Mouse (Mus musculus) gastrocnemius, postnatal 14 days (tissue): Measurements from ENCODE around the gene Gpatch1. TPM values are rescaled to one million over a fixed set of nuclear protein-coding genes. Genes with fewer than 3 reads are reported as not detected.
"Not testable (repeated sequence)": the region's sequence is repeated elsewhere in the genome, so short reads cannot be mapped to it uniquely, and the experiment has no call there.

Source experiments
- DNase-seq: peaks from one replicate; pipeline ENCODE4 v3.0.0; 2021; ENCODE audit warnings: mixed read lengths
- intact Hi-C: fragments of 180-260 bp; cut with DNase I; formaldehyde crosslinking; loops from one replicate; pipeline ENCODE4 v1.15.1; 2025; ENCODE audit warnings: low total_unique reads
- total RNA-seq, 2 experiments: library from RNA; stranded (reverse); gene quantifications; 2 replicates each; pipeline ENCODE4 v1.2.3; 2021

Gene Gpatch1
- total RNA-seq, 2 experiments from 2014 or later: 4.3 to 5.3 TPM

DNA sequence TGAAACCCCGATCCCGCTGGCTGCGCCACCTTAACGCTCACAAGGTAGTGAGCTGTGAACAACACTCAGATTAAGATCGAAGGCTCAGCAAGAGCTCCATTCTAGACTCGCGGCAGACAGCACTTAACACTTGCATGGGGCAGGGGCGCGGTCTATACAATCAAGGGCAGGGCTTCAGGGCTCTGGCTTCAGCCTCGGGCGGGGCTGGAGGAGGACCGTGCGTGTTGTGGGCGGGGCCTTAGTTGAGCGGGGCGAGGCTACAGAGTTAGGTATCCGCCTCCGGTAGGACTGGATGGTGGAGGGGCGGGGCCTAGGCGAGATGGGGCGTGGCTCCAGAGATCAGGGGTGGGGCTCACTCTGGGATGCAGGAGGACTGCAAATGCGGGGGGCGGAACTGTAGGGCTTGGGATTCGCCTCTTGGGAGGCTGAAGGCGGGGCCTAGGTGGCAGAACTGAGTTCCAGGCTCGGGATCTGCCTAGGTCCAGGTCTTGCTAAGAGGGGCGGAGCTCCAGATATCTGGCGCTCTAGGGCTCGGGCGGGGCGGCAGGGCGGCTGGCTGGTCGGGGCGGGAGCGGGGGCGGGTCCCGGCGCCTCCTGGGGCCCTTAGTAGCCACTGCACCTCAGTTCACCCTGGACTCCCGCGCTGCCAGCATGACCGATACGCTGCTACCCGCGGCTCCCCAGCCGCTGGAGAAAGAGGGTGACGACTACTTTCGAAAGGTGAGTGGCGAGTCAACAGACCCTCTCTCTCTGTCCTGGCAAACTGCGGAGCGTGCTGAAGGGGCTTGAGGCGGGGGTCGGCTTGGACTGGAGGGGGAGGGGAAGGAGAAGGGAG, 15.7 kb upstream of the Gpatch1 start, which contains the start of gene Rhpn2:
Gene Rhpn2, plus strand, starts transcription at position 479 of the 835 bp plus-strand sequence.
- peak; percentile 98 for DNase-seq
- intact Hi-C loops: no loop called here

DNA sequence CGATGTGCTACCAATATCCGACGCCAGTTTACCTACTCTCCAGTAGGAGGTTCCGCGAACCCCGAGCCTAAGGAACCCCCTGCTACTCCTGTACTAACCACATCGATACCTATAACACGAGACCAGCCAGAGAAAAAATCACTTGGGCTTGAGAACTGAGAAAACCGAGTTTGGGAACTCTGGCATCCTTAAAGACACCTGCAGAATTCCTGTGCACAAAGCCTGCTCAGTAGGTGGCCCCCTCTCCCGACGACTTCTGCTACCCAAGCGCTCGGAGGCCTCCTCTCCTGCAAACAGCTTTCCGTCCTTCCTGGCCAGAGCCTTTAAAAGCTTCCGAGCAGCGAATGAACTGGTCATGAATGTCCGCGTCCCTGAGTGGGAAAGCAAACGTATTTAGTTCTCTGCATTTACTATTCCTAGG, 15.0 kb upstream of the Gpatch1 start:
- intact Hi-C loops: no loop called here
- no peak for DNase-seq

DNA sequence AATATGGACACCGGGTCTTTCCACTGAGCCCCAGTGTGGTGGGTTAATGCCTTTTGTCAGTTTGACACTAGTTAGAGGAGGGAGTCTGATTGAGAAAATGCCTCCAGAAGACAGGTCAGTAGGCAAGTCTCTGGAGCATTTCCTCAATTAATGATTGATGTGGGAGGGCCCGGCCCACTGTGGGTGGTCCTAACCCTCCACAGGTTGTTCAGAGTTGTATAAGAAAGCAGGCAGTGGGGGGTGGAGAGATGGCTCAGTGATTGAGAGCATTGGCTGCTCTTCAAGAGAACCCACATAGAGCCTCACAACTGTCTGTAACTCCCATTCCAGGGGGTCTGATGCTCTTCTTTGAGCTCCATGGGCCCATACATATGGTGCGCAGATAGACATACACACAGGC, 13.3 kb upstream of the Gpatch1 start:
- DNase-seq: no peak
- intact Hi-C loops: no loop called here

DNA sequence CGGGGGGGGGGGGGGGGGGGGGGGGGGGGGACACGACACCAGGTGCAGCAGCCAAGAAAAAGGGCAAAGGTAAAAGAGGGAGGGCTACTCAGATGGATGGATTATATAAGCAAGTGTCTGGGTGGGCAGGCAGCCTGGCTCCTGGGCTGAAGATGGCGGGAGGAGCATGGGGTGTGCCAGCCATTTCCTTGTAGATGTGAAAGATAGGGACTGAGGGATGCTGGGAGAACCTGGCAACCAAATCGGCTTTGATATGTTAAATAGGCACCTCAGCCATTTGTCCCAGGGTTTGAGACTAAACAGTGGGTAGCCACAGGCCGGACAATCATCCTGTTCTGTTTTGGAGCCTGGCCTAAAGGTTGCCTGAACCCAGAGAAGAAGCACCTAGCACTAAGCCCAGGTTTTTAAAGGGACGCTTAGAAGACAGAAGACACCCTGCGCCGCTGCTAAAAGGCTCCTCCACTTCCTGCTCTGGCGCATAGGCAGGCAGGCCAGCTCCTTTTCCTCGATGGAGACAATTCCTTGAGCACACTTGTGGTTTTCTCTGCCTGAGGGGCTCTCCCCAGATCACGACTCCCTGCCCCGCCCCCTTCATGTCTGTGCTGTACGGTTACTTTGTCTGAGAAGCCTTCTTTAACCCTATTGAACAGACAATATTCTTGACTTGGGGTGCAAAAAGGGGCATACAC, 4.6 kb upstream of the Gpatch1 start:
- DNase-seq: no peak

DNA sequence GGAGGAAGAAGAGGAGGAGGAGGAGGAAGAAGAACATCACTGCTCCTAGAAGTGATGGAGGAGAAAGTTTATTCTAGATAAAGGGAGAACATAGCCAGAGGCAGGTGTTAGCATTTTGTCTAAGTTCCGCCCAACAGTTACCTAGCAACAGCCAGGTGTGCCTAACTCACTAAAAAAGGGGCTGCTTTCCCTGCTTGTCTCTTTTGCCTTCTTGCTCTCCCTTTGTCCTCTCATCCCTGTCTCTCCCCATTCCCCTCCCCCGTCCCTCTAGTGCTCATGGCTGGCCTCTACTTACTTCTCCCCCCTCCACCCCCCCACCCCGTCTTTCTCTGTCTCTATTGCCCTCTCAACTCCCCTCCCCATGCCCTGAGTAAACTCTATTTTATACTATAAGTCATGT, 3.9 kb upstream of the Gpatch1 start:
- intact Hi-C loops: no loop called here
- DNase-seq: no peak

More for the DNA sequence above, 4.6 kb upstream of the Gpatch1 start:
- intact Hi-C loops: no loop called here

DNA sequence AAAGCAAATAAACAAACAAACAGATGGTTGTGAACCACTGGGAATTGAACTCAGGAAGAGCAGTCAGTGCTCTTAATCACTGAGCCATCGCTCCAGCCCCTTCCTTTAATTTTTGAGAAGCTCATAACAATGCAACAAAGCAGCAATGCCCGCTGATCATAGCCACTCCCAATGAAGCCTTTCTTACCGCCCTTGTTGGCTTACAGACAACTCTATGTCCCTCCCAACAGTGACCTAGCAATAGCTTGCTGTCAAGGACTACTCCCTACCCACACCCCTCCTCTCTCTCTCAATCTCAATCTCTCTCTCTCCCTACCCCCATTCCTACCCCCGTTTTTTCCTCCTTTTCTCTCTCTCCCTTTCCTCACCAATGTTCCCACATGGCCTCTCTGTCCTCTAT, 1.5 kb upstream of the Gpatch1 start:
- intact Hi-C loops: no loop called here
- no peak for DNase-seq

DNA sequence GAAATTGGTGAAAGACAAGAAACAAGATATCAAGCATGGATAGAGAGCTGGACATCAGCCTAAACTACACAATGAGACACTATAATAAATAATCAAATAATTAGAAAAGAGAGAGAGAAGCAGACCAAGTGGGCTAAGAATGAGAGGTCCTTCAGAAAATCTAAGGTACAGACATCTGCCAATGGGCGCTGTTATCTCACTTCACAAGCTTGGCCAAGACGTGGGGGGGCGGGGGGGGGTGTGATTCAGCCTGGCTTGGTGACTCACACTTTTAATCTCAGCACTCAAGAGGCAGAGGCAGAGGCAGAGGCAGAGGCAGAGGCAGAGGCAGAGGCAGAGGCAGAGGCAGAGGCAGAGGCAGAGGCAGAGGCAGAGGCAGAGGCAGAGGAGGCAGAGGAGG, 981 bp upstream of the Gpatch1 start:
- DNase-seq, intact Hi-C loops: not testable (repeated sequence)

DNA sequence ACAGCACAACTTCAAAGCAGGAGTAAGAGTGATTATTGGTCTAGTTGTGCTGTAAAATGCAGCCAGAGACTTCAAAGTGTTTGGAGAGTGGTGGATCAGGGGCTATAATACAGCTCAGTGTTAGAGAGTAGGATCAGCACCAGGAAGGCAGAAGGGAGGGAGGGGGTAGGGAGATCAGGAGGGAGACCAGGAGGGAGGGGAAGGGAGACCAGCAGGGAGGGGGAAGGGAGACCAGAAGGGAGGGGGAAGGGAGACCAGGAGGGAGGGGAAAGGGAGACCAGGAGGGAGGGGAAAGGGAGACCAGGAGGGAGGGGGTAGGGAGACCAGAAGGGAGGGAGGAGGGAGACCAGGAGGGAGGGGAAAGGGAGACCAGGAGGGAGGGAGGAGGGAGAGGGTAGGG, 4.1 kb downstream of the Gpatch1 start:
- DNase-seq: no peak
- intact Hi-C loops: no loop called here

DNA sequence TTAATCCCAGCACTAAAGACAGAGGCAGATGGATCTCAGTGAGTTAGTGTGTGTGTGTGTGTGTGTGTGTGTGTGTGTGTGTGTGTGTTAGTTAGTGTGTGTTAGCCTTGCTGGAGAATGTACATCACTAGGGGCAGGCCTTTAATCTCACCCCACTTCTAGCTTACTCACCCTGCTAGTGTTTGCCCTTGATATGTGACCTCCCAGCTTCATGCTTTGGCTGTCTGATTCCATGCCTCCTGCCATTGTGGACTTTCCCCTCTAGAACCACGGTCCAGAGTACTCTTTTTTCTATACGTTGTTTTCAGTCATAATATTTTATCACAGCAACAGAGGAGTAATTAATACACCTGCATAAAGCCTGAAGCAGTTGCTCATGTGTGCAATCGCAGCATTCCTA, 7.0 kb downstream of the Gpatch1 start:
- intact Hi-C loops: no loop called here

DNA sequence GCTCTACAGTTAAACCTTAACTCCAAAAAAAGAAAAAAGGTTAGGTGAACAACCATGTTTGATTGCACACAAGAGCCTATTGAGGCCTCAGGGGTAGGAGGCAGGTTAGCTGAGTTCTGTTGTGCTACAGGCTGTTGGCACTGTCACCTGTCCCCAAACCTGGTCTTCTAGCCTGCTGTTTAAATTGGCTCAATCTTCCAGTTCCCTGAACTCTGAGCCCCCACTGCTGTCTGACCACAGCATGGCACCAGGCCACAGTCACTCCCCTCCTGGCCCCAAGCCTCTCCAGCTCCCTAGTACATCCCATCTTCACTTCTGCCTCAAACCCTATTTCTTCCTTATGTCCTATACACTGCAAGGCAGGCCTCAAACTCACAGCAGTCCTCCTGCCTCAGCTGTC, 17.4 kb downstream of the Gpatch1 start:
- intact Hi-C loops: no loop called here
- no peak for DNase-seq

More for the DNA sequence above, 7.0 kb downstream of the Gpatch1 start:
- DNase-seq: no peak

DNA sequence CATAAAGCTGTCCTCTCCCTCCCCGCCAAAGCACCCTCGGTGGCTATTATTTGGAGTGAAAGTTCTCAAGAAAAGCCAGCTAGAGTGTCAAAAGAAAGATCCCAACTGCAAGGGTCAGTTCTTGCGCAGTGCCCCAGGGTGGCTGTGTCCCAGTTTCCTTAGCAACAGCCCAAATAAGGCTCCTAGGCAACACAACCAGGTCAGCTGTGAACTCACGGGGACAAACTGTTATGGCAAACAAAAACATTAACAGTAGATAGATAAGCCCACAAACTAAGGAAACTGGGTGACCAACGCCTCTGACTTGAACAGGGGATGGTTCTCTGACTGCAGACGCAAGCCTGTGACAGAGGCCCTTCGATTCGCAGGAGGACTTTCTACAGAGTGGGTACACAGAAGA, 18.6 kb downstream of the Gpatch1 start:
- intact Hi-C loops: no loop called here
- no peak for DNase-seq

DNA sequence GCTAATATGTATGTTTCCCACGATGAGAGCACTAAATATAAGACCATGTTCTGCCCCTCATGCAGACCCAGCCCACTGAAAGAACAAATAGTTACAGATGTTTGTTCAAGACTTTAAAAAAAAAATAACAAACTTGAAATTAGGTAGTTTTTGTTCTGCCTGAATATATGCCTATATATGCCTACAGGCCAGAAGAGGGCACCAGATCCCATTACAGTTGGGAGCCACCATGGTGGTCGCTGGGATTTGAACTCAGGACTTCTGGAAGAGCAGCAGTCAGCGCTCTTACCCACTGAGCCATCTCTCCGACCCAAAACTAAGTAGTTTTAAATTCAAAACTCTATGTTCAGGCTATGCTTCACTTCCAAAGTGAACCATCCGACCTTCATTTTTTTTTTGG, 20.4 kb downstream of the Gpatch1 start:
- intact Hi-C loops: no loop called here
- DNase-seq: no peak

DNA sequence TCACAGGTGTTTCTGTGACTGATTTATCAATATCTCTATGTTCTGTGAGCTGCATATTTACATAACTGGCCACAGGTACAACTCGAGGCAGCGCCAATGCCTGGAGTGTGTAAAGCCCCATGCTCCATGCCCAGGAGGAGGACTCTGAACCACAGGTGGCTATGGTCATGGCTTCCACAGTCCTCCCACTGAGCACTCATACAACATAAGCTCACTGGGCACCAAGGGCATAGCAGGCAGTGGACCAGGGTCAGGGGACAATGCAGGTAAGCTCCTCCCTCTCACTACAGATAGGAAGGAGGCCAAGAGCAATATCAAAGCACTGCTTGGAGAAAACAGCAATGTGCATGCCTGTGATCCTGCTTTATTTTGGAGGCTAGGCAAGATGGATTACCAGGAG, 22.6 kb downstream of the Gpatch1 start:
- intact Hi-C loops: no loop called here
- no peak for DNase-seq

DNA sequence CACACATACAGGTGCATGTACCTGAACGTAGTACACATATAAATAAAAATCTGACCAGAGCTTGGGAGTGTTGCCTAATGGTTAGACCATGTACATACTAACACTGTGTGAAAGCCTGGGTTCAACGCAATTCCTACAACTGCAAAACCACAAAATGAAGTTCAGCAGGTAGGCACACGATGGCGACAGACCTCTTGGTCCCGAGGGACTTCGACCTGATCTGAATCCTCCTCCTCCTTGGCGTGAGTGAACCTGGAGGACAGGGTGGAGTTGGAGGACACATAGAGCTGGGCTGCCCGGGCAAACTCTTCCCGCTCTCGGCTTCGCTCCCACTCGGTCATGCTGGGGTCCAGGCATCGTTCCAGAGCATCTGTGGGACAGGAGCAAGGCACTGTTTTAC, 24.8 kb downstream of the Gpatch1 start:
- intact Hi-C loops: no loop called here
- DNase-seq: no peak

DNA sequence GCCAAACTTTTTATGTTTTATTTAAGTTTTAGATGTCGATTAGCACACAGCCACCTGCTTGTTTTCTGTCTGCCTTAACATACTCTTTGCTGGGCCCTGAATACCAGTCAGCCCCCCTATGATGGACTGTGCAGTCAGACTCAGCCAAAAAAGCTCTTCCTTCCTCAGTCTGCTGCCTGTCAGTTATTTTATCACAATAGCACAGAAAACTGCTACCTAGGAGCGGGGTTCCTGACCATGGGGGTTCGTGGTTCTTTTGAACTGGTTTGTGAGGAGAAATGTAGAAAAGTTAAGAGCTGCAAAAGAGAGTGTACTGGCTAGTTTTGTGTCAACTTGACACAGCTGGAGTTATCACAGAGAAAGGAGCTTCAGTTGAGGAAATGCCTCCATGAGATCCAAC, 39.3 kb downstream of the Gpatch1 start:
- DNase-seq: no peak
- intact Hi-C loops: no loop called here

DNA sequence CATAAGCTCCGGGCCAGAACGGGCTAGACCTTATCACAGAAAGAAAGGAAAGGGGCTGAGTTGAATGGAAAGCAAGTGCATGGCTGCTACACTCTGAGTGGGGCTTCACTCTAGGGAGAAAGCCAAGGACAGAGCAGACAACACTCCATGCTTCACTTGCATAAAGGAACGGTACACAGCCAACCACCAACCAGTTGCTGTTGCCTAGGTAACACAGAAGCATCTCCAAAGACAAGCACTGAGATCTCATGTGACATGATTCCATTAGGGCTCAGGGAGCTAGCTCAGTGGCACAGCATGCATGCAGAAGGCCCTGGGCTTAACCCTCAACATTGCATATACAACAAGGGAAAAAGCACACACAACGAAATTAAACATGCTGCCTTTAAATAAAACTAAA, 40.8 kb downstream of the Gpatch1 start:
- no peak for DNase-seq
- intact Hi-C loops: no loop called here

DNA sequence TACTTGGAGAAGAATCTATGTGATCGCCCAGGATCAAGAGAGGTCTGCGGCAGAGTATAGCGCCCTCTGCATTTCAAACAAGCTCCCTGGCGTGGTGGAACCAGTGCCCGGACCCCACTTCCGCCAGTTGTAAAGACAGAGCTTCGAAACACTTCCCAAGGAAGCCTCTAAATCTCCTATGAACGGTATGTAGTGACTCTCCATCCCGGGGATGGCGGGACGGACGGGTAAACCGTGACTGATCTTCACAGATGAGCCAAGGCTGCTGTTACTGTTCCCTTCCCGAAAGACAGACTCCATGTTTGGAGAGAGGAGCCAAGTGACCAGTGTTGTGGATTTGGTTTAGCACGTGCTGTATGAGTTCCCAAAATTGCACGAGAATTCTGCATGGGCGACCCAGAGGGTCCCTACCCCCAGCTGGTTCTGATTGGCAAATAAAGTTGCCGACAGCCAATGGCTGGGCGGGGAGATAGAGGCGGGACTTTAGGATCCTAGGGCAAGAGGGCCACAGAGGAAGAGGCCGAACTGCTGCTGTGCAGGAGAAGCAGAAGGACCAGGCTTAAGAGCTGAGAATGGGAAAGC, 48.7 kb downstream of the Gpatch1 start:
- DNase-seq: peak; percentile 28
- intact Hi-C loops: loop anchor here (10.0 kb wide), 1 partner anchor 245 kb away; no protein-coding TSS in a partner anchor

DNA sequence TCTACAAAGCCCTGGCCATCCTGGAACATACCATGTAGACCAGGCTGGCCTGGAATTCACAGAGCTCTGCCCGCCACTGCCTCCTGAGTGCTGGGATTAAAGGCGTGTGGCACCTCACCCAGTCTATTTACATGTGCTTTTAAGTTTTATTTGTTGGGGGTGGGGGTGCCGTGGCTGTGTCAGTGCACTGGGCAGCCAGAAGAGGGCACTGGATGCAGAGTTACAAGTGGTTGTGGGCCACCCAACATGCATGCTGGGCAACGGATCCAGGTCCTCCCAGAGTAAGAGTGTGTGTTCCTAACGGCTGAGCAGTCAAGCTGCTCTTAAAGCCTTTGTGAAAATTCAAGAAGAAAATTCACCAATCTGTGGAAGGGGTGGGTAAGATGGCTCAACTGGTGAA, 50.4 kb downstream of the Gpatch1 start:
- DNase-seq: no peak
- intact Hi-C loops: loop anchor here (10.0 kb wide), 1 partner anchor 243 kb away; no protein-coding TSS in a partner anchor

DNA sequence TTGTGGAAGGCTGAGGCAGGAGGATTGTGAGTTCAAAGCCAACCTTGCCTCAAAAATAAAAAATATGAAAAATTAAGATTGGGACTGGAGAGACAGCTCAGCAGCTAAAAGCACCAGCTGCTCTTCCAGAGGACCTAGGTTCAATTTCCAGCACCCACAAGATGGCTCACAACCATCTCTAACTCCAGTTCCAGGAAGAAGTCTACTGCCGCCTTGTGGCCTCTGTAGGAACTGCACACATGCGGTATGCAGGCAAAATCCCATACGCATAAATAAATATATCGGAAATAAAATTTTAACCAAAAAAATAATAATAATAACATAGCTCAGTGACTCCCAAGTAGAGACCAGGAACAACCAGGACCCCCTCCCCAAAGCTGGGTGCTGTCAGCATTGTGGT, 51.6 kb downstream of the Gpatch1 start:
- DNase-seq: no peak
- intact Hi-C loops: loop anchor here (10.0 kb wide), 1 partner anchor 242 kb away; no protein-coding TSS in a partner anchor

DNA sequence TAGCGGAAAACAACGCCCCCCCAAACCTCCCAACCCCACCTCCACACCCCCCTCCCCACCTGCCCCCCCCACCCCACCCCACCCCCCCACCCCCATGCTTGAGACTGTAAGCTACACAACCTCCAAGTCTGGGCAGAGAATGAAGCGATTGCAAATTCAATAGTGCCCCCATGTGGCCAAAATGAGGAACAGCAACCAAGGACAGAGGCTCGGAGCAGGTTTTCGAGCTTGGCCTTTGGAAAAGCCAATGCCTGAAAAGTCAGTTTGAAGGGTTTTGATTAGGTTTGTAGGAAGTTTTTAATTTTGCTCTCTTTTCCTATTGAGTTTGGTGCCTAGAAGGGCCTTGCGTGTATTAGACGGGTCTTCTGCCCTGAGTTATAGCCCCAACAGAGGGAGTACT, 53.5 kb downstream of the Gpatch1 start:
- intact Hi-C loops: loop anchor here (5.0 to 10.0 kb wide), 2 partner anchors 87 to 240 kb away; no protein-coding TSS in a partner anchor
- peak; percentile 38 for DNase-seq
